Mouse (Mus musculus) spleen, adult 10 weeks (tissue): ENCODE data around the gene Acp2. TPM values are rescaled to one million over a fixed set of nuclear protein-coding genes. Genes with fewer than 3 reads are reported as not detected.

Experiments
- polyA plus RNA-seq: library from polyadenylated mRNA; stranded (reverse); fragments of 350-450 nt; fragmentation: Illumina TruSeq; extraction: RNeasy Lipid Tissue Mini Kit (QIAGEN cat#74804); gene quantifications from one replicate; pipeline ENCODE4 v1.2.3, GENCODE M21; 2015; ENCODE audit warnings: low replicate concordance; ENCODE audit not compliant: insufficient read depth

The Acp2 gene
- 51.3 TPM for polyA plus RNA-seq

GRCm38 (mm10) chr2:91202222-91202971 lies at the start of gene Acp2, which contains the start of gene Nr1h3:
Gene Acp2, plus strand, starts transcription at chr2:91202885.
Gene Nr1h3, minus strand, starts transcription at chr2:91202834.

GRCm38 (mm10) chr2:91183711-91184405 lies 18.8 kb upstream of the Acp2 start, which contains the start of gene Madd:
Gene Madd, minus strand, starts transcription at chr2:91183837.

GRCm38 (mm10) chr2:91236601-91237510 lies 34.2 kb downstream of the Acp2 start, which contains the start of gene Ddb2:
Gene Ddb2, minus strand, starts transcription at chr2:91236982.

DNA sequence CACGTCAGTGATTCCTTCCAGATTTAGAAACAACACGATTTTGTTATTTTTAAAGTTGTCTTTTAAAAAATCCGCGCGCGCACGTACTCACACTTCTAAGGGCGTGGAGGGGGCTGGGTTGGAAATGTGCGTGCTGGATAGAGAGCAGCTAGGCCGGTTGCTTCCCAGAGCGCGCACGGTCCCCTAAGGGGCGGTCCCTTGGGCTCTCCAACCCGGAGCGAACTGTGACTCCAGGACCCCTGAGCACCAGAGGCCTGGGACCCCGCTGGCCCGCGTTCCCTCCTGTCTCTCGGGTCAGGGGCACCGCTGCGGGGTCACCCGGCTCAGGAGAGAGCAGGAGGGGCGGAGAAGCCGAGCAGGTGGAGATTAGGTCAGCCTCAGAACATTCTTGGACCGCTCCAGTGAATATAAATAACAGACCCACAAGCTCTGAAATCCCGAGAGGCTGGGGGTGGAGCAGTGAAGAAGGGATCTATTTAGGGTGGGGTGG lies 53.0 kb downstream of the Acp2 start, which contains the start of gene Pacsin3:
Gene Pacsin3 (plus strand): TSS at position 294 of the 490 bp plus-strand sequence.

Other genes starting within 250 kb of the Acp2 start
- 0.17 TPM for gene Rapsn, start 167.3 kb upstream of the Acp2 start, polyA plus RNA-seq
- gene Psmc3, start 148.9 kb upstream of the Acp2 start, polyA plus RNA-seq: 177 TPM
- gene Slc39a13, start 132.5 kb upstream of the Acp2 start, polyA plus RNA-seq: 17.9 TPM
- gene Spi1, start 120.5 kb upstream of the Acp2 start, polyA plus RNA-seq: 79.0 TPM
- gene Mybpc3, start 84.7 kb upstream of the Acp2 start, polyA plus RNA-seq: 0.22 TPM
- gene Madd, start 19.0 kb upstream of the Acp2 start, polyA plus RNA-seq: 78.9 TPM
- 25.2 TPM for gene Nr1h3, start 51 bp upstream of the Acp2 start, polyA plus RNA-seq
- gene Ddb2, start 34.1 kb downstream of the Acp2 start, polyA plus RNA-seq: 65.7 TPM
- 0.76 TPM for gene Pacsin3, start 53.1 kb downstream of the Acp2 start, polyA plus RNA-seq
- gene Arfgap2, start 62.1 kb downstream of the Acp2 start, polyA plus RNA-seq: 59.1 TPM
- 10.5 TPM for gene 1110051M20Rik, start 241.8 kb downstream of the Acp2 start, polyA plus RNA-seq